In genomic region chr9:102867516-102867915, GRCm38 (mm10) we compare ENCODE assay signal across 13 mouse cellular contexts. TPM values are rescaled to one million over a fixed set of nuclear protein-coding genes. Genes with fewer than 3 reads are reported as not detected.
DNase-seq lines count a peak whose midpoint lies in the region; ATAC-seq and TF ChIP-seq lines count a peak whose summit lies in the region.
"Had no signal": no experiment of that assay in that cellular context is flagged by ENCODE, and none has a peak within 500 bp of the region (broad histone marks: within the 10 kb centered on the region; RNA-seq: fewer than 3 reads in every experiment).

No protein-coding gene starts in this region.

- H3K27me3 ChIP-seq in heart, embryonic 10.5 days (ENCODE audit: insufficient read depth, poor library complexity, severe bottlenecking), result no peaks in the 10 kb centered on the region
- H3K27me3 ChIP-seq in kidney, adult 2 months (replicated peaks; ENCODE audit: control insufficient read depth, insufficient read depth, low read length), result no peaks in the 10 kb centered on the region
- H3K27me3 ChIP-seq in kidney, embryonic 16.5 days (ENCODE audit: insufficient read depth, low read length), result no peaks in the 10 kb centered on the region
- H3K27me3 ChIP-seq in intestine, embryonic 16.5 days (replicated peaks; ENCODE audit: control insufficient read depth, insufficient read depth, low read length), result no peaks in the 10 kb centered on the region
- H3K27me3 ChIP-seq: embryonic facial prominence, embryonic 13.5 days; forebrain, embryonic 12.5 days; hindbrain, embryonic 12.5 days had no signal

- 86% methylated on average over 4 of the region's 4 CpGs for WGBS in heart, embryonic 10.5 days
- WGBS in kidney, adult 2 months, result 44% methylated on average over 4 of the region's 4 CpGs
- WGBS in kidney, embryonic 16.5 days, result 54% methylated on average over 4 of the region's 4 CpGs
- 48% methylated on average over 4 of the region's 4 CpGs for WGBS in intestine, embryonic 16.5 days

- H3K9me3 ChIP-seq in heart, embryonic 10.5 days, result no peaks in the 10 kb centered on the region
- no peaks in the 10 kb centered on the region for H3K9me3 ChIP-seq in kidney, embryonic 16.5 days (ENCODE audit: low read length)
- no peaks in the 10 kb centered on the region for H3K9me3 ChIP-seq in intestine, embryonic 16.5 days (ENCODE audit: control insufficient read depth, low read length)
- H3K9me3 ChIP-seq: embryonic facial prominence, embryonic 13.5 days; forebrain, embryonic 12.5 days; G1E; hindbrain, embryonic 12.5 days had no signal

- TF ChIP-seq POLR2A in kidney, adult 2 months (IDR thresholded peaks at IDR 0.05; ENCODE audit: low read depth, low read length), result no peak

- H3K27ac ChIP-seq in heart, embryonic 10.5 days, result no peak overlapping the region
- H3K27ac ChIP-seq in kidney, adult 2 months (ENCODE audit: insufficient read depth, low read depth, low read length), result no peak overlapping the region
- no peak overlapping the region for H3K27ac ChIP-seq in kidney, embryonic 16.5 days (ENCODE audit: low read length)
- H3K27ac ChIP-seq in intestine, embryonic 16.5 days (ENCODE audit: low read length), result no peak overlapping the region; the same call in 1 of the 2 replicates
- H3K27ac ChIP-seq: embryonic facial prominence, embryonic 13.5 days; forebrain, embryonic 12.5 days; gastrocnemius, adult 2 months; hindbrain, embryonic 12.5 days had no signal

- peak; percentile 84 for DNase-seq in heart, adult 11 months
- no peak for DNase-seq in heart, embryonic 10.5 days (ENCODE audit: low spot score)
- DNase-seq in kidney, adult 2 months, result peak; percentile 73
- peak; percentile 62 for DNase-seq in kidney, postnatal 14 days
- DNase-seq in adrenal gland, adult (ENCODE audit: inconsistent age in 2 of 2, low spot score in 1 of 2), result no peak

- H3K36me3 ChIP-seq in heart, embryonic 10.5 days, result peaks cover 45% of the 10 kb centered on the region
- H3K36me3 ChIP-seq in kidney, adult 2 months (ENCODE audit: control insufficient read depth, insufficient read depth, low read length), result peaks cover 2% of the 10 kb centered on the region; the same call in 1 of the 2 replicates
- H3K36me3 ChIP-seq in kidney, embryonic 16.5 days (ENCODE audit: insufficient read depth, low read length), result peaks cover 22% of the 10 kb centered on the region
- H3K36me3 ChIP-seq in intestine, embryonic 16.5 days (ENCODE audit: control insufficient read depth, insufficient read depth, low read length), result peaks cover 7% of the 10 kb centered on the region; the same call in 1 of the 2 replicates

- ATAC-seq in kidney, embryonic 16.5 days (ENCODE audit: low FRiP score, low TSS enrichment), result no peak
- peak; percentile 39 for ATAC-seq in intestine, embryonic 16.5 days
- no peak for ATAC-seq in activated CD4-positive, CD25-positive, alpha-beta regulatory T cell, adult 4 months

- no peak overlapping the region for H3K4me3 ChIP-seq in heart, embryonic 10.5 days
- no peak overlapping the region for H3K4me3 ChIP-seq in kidney, adult 2 months (ENCODE audit: insufficient read depth, low read depth, low read length)
- no peak overlapping the region for H3K4me3 ChIP-seq in kidney, embryonic 16.5 days (ENCODE audit: low read length)
- no peak overlapping the region for H3K4me3 ChIP-seq in intestine, embryonic 16.5 days (ENCODE audit: low read length)
- H3K4me3 ChIP-seq: embryonic facial prominence, embryonic 13.5 days; forebrain, embryonic 12.5 days; gastrocnemius, adult 2 months; hindbrain, embryonic 12.5 days had no signal

- H3K4me1 ChIP-seq in heart, embryonic 10.5 days, result peaks cover 43% of the 10 kb centered on the region
- no peaks in the 10 kb centered on the region; the same call in 1 of the 2 replicates for H3K4me1 ChIP-seq in kidney, adult 2 months (ENCODE audit: control insufficient read depth, insufficient read depth, low read length)
- peaks cover 37% of the 10 kb centered on the region for H3K4me1 ChIP-seq in kidney, embryonic 16.5 days (ENCODE audit: insufficient read depth, low read length)
- peaks cover 41% of the 10 kb centered on the region for H3K4me1 ChIP-seq in intestine, embryonic 16.5 days (ENCODE audit: control insufficient read depth, insufficient read depth, low read length)

- TF ChIP-seq CTCF in kidney, adult 2 months (conservative IDR thresholded peaks at IDR 0.05; ENCODE audit: insufficient read depth, insufficient read length, low read depth, low read length), result no peak

- no peak overlapping the region for H3K9ac ChIP-seq in kidney, embryonic 16.5 days (replicated peaks; ENCODE audit: low read length)
- no peak overlapping the region for H3K9ac ChIP-seq in intestine, embryonic 16.5 days (ENCODE audit: low read depth, low read length)
- H3K9ac ChIP-seq: embryonic facial prominence, embryonic 13.5 days; forebrain, embryonic 12.5 days; hindbrain, embryonic 12.5 days had no signal

- H3K4me2 ChIP-seq in kidney, embryonic 16.5 days (replicated peaks; ENCODE audit: low read depth, low read length), result no peak overlapping the region
- no peak overlapping the region for H3K4me2 ChIP-seq in intestine, embryonic 16.5 days (ENCODE audit: low read depth, low read length)
- H3K4me2 ChIP-seq: embryonic facial prominence, embryonic 13.5 days; forebrain, embryonic 12.5 days; hindbrain, embryonic 12.5 days had no signal

RNA-seq across cellular contexts. Expression of gene Ryk, which starts 32.8 kb away (rescaled TPM):
- 11.6 and 15.7 TPM in 2 replicates for polyA plus RNA-seq in heart, embryonic 10.5 days (2016; fragmentation: Nextera tagmentation; extraction: Ambion mirVana)
- 41.2 and 42.7 TPM in 2 replicates for polyA plus RNA-seq in kidney, adult 2 months (2012; rRNA removed)
- polyA plus RNA-seq in kidney, embryonic 16.5 days (2015; fragmentation: Nextera tagmentation; extraction: Ambion mirVana), result 17.0 and 18.5 TPM in 2 replicates
- polyA plus RNA-seq in intestine, embryonic 16.5 days (2015; fragmentation: Nextera tagmentation; extraction: Ambion mirVana), result 13.5 and 14.4 TPM in 2 replicates
- 1 to 10 TPM in 1 of 2 experiments, under 1 TPM in 1; 0.95 to 1.2 TPM for polyA plus RNA-seq in activated CD4-positive, CD25-positive, alpha-beta regulatory T cell, adult 4 months (2017; shearing (Covaris generic))

Comparison
In these comparisons a context has a peak if more than half of its experiments do, and no peak if none do; other contexts are left out.
1. DNase-seq: peak in heart, adult 11 months (single experiment), kidney, adult 2 months (single experiment) and kidney, postnatal 14 days (single experiment); none in heart, embryonic 10.5 days (single experiment) and adrenal gland, adult (0 of 2).